Mouse (Mus musculus) heart, embryonic 12.5 days (tissue): ENCODE measurements around the gene Rab5a. TPM values are rescaled to one million over a fixed set of nuclear protein-coding genes. Genes with fewer than 3 reads are reported as not detected.
"Not testable (repeated sequence)": the region's sequence is repeated elsewhere in the genome, so short reads cannot be mapped to it uniquely, and the experiment has no call there.

Experiments
- ATAC-seq: fragments of 200-750 bp; cut with Nextera tagmentation; 2 replicates; pipeline ENCODE4 v1.8.0; 2017; ENCODE audit warnings: moderate TSS enrichment, moderate library complexity; ENCODE audit not compliant: insufficient number of reproducible peaks, low FRiP score
- H3K27ac ChIP-seq: fragments of 300-500 bp; sonication (generic); 2 replicates; pipeline ENCODE4 v1.5.1; 2016; ENCODE audit warnings: mild to moderate bottlenecking, moderate library complexity; ENCODE audit not compliant: poor library complexity, severe bottlenecking
- H3K27me3 ChIP-seq: fragments of 300-500 bp; sonication (generic); replicated peaks from 2 replicates; pipeline ENCODE4 v1.6.1; 2016; ENCODE audit warnings: mild to moderate bottlenecking, moderate library complexity
- H3K36me3 ChIP-seq: fragments of 300-500 bp; sonication (generic); 2 replicates; pipeline ENCODE4 v1.6.1; 2016; ENCODE audit warnings: mild to moderate bottlenecking, moderate library complexity
- H3K4me1 ChIP-seq: fragments of 300-500 bp; sonication (generic); replicated peaks from 2 replicates; pipeline ENCODE4 v1.6.1; 2016; ENCODE audit warnings: mild to moderate bottlenecking
- H3K4me2 ChIP-seq: fragments of 300-500 bp; sonication (generic); 2 replicates; pipeline ENCODE4 v1.6.1; 2016; ENCODE audit warnings: mild to moderate bottlenecking, moderate library complexity
- H3K4me3 ChIP-seq: fragments of 300-500 bp; sonication (generic); 2 replicates; pipeline ENCODE4 v1.5.1; 2016; ENCODE audit warnings: mild to moderate bottlenecking
- H3K9ac ChIP-seq: fragments of 300-500 bp; sonication (generic); 2 replicates; pipeline ENCODE4 v1.6.1; 2016; ENCODE audit warnings: mild to moderate bottlenecking, moderate library complexity
- H3K9me3 ChIP-seq: fragments of 300-500 bp; sonication (generic); replicated peaks from 2 replicates; pipeline ENCODE4 v1.6.1; 2016; ENCODE audit warnings: mild to moderate bottlenecking, moderate library complexity
- WGBS: fragments of 180-500 bp; shearing (Covaris S2); methylation state at CpG from one replicate; pipeline ENCODE4 v1.1.7; 2016; 5-methylcytosine and 5-hydroxymethylcytosine counted together
- polyA plus RNA-seq: library from polyadenylated mRNA; unstranded; fragments of >200 nt; fragmentation: Nextera tagmentation; extraction: Ambion mirVana; gene quantifications from 2 replicates; pipeline ENCODE4 v1.2.1, GENCODE M21; 2016

Rab5a gene
- polyA plus RNA-seq, 1 experiment from 2014 or later, result 90.9 TPM

GRCm38 (mm10) chr17:53488291-53489006, 9.4 kb downstream of the Rab5a start:
- H3K36me3 ChIP-seq, result peaks cover 22% of the 10 kb centered on the region
- H3K9me3 ChIP-seq, result no peaks in the 10 kb centered on the region
- H3K9ac ChIP-seq, result no peak overlapping the region
- ATAC-seq, result no peak
- no peak overlapping the region for H3K4me2 ChIP-seq
- H3K27ac ChIP-seq, result no peak overlapping the region
- WGBS, result 90% methylated on average over 4 of the region's 4 CpGs
- H3K4me1 ChIP-seq, result no peaks in the 10 kb centered on the region
- H3K27me3 ChIP-seq, result no peaks in the 10 kb centered on the region
- H3K4me3 ChIP-seq, result no peak overlapping the region

GRCm38 (mm10) chr17:53489007-53489378, 10.0 kb downstream of the Rab5a start:
- ATAC-seq, result no peak
- Histone ChIP-seq H3K9me3 (no peaks in the 10 kb centered on the region), H3K4me2 (no peak overlapping the region), H3K27ac (no peak overlapping the region), H3K27me3 (no peaks in the 10 kb centered on the region), H3K4me1 (no peaks in the 10 kb centered on the region), H3K4me3 (no peak overlapping the region), H3K9ac (no peak overlapping the region), H3K36me3 (peaks cover 25% of the 10 kb centered on the region)
- WGBS, result 93% methylated on average over 1 of the region's 1 CpGs

GRCm38 (mm10) chr17:53502966-53503365, 23.9 kb downstream of the Rab5a start:
- Histone ChIP-seq H3K4me1 (no peaks in the 10 kb centered on the region), H3K36me3 (peaks cover 57% of the 10 kb centered on the region), H3K27me3 (no peaks in the 10 kb centered on the region), H3K4me3 (no peak overlapping the region), H3K9ac (no peak overlapping the region), H3K27ac (no peak overlapping the region), H3K9me3 (no peaks in the 10 kb centered on the region), H3K4me2 (no peak overlapping the region)
- ATAC-seq, result no peak
- 95% methylated on average over 2 of the region's 2 CpGs for WGBS

- Histone ChIP-seq H3K27me3 (no peaks in the 10 kb centered on the region), H3K4me1 (no peaks in the 10 kb centered on the region), H3K9ac (no peak overlapping the region), H3K4me2 (no peak overlapping the region), H3K4me3 (no peak overlapping the region), H3K27ac (no peak overlapping the region), H3K36me3 (peaks cover 15% of the 10 kb centered on the region), H3K9me3 (no peaks in the 10 kb centered on the region)
- 87% methylated on average over 2 of the region's 2 CpGs for WGBS
- ATAC-seq, result no peak; the same call in 1 of the 2 replicates
Observed at GRCm38 (mm10) chr17:53512311-53512951, 33.4 kb downstream of the Rab5a start.

- ATAC-seq, result no peak
Observed at GRCm38 (mm10) chr17:53519364-53519763, 40.3 kb downstream of the Rab5a start.

GRCm38 (mm10) chr17:53520509-53520908, 41.5 kb downstream of the Rab5a start:
- Histone ChIP-seq H3K4me2 (no peak overlapping the region), H3K4me1 (no peaks in the 10 kb centered on the region), H3K27me3 (no peaks in the 10 kb centered on the region), H3K36me3 (peaks cover 5% of the 10 kb centered on the region), H3K4me3 (no peak overlapping the region), H3K27ac (no peak overlapping the region), H3K9me3 (no peaks in the 10 kb centered on the region), H3K9ac (no peak overlapping the region)
- ATAC-seq, result no peak

More at GRCm38 (mm10) chr17:53519364-53519763, 40.3 kb downstream of the Rab5a start:
- Histone ChIP-seq H3K27me3 (no peaks in the 10 kb centered on the region), H3K9me3 (no peaks in the 10 kb centered on the region), H3K9ac (no peak overlapping the region), H3K4me2 (no peak overlapping the region), H3K27ac (no peak overlapping the region), H3K4me3 (no peak overlapping the region), H3K36me3 (peaks cover 9% of the 10 kb centered on the region), H3K4me1 (no peaks in the 10 kb centered on the region)

GRCm38 (mm10) chr17:53528034-53528433, 49.0 kb downstream of the Rab5a start:
- Histone ChIP-seq H3K9ac (no peak overlapping the region), H3K4me2 (no peak overlapping the region), H3K27me3 (no peaks in the 10 kb centered on the region), H3K36me3 (no peaks in the 10 kb centered on the region), H3K4me1 (peaks cover 7% of the 10 kb centered on the region; the same call in 1 of the 2 replicates), H3K4me3 (no peak overlapping the region), H3K9me3 (no peaks in the 10 kb centered on the region), H3K27ac (no peak overlapping the region)
- ATAC-seq, result no peak
- WGBS, result 67% methylated on average over 2 of the region's 2 CpGs

- Histone ChIP-seq H3K9me3 (no peaks in the 10 kb centered on the region), H3K4me2 (no peak overlapping the region), H3K36me3 (no peaks in the 10 kb centered on the region), H3K27ac (no peak overlapping the region), H3K4me1 (peaks cover 7% of the 10 kb centered on the region; the same call in 1 of the 2 replicates), H3K4me3 (no peak overlapping the region), H3K9ac (no peak overlapping the region), H3K27me3 (no peaks in the 10 kb centered on the region)
- ATAC-seq, result no peak
- WGBS, result 49% methylated on average over 2 of the region's 2 CpGs
Observed at GRCm38 (mm10) chr17:53531160-53531559, 52.1 kb downstream of the Rab5a start.

GRCm38 (mm10) chr17:53532425-53532824, 53.4 kb downstream of the Rab5a start:
- H3K4me3 ChIP-seq, result no peak overlapping the region
- no peaks in the 10 kb centered on the region for H3K27me3 ChIP-seq
- H3K27ac ChIP-seq, result no peak overlapping the region
- no peaks in the 10 kb centered on the region for H3K36me3 ChIP-seq
- no peak overlapping the region for H3K4me2 ChIP-seq
- H3K4me1 ChIP-seq, result peaks cover 7% of the 10 kb centered on the region; the same call in 1 of the 2 replicates
- 36% methylated on average over 2 of the region's 2 CpGs for WGBS
- no peak for ATAC-seq
- no peaks in the 10 kb centered on the region for H3K9me3 ChIP-seq
- H3K9ac ChIP-seq, result no peak overlapping the region

GRCm38 (mm10) chr17:53539351-53539750, 60.3 kb downstream of the Rab5a start, which contains the start of gene Pp2d1:
Gene Pp2d1, minus strand, starts transcription at chr17:53539451.
- H3K27ac ChIP-seq, H3K9me3 ChIP-seq, ATAC-seq, H3K4me3 ChIP-seq, H3K27me3 ChIP-seq, H3K36me3 ChIP-seq, H3K9ac ChIP-seq, H3K4me2 ChIP-seq, H3K4me1 ChIP-seq: not testable (repeated sequence)
- 72% methylated on average over 2 of the region's 2 CpGs for WGBS

GRCm38 (mm10) chr17:53542536-53542935, 63.5 kb downstream of the Rab5a start:
- WGBS, result 84% methylated on average over 4 of the region's 4 CpGs
- Histone ChIP-seq H3K27me3 (no peaks in the 10 kb centered on the region), H3K9ac (no peak overlapping the region), H3K4me3 (no peak overlapping the region), H3K9me3 (no peaks in the 10 kb centered on the region), H3K4me2 (no peak overlapping the region), H3K36me3 (no peaks in the 10 kb centered on the region), H3K4me1 (no peaks in the 10 kb centered on the region), H3K27ac (no peak overlapping the region)
- no peak for ATAC-seq
